Comparison of ENCODE assay signal across 21 mouse cellular contexts in genomic region chr10:78364106-78364505, GRCm38 (mm10). TPM values are rescaled to one million over a fixed set of nuclear protein-coding genes. Genes with fewer than 3 reads are reported as not detected.
A peak's percentile ranks its signal among the peaks of the same experiment; 100 is the strongest.
DNase-seq lines count a peak whose midpoint lies in the region; ATAC-seq and TF ChIP-seq lines count a peak whose summit lies in the region.
"Had no signal": no experiment of that assay in that cellular context is flagged by ENCODE, and none has a peak within 500 bp of the region (broad histone marks: within the 10 kb centered on the region; RNA-seq: fewer than 3 reads in every experiment).

No protein-coding gene starts in this region.

- H3K9ac ChIP-seq in lung, postnatal 0 days (replicated peaks; ENCODE audit: low read depth) = no peak overlapping the region
- H3K9ac ChIP-seq in intestine, postnatal 0 days (ENCODE audit: low read depth, low read length) = no peak overlapping the region
- H3K9ac ChIP-seq: embryonic facial prominence, embryonic 12.5 days; forebrain, embryonic 15.5 days; hindbrain, embryonic 15.5 days; limb, embryonic 13.5 days; neural tube, embryonic 13.5 days had no signal

- DNase-seq in lung, postnatal 0 days (ENCODE audit: low spot score) = peak; percentile 77
- DNase-seq in lung, adult 2 months = no peak
- DNase-seq in brain, adult 2 months (ENCODE audit: low read depth, low spot score) = peak; percentile 22
- no peak for DNase-seq in embryo, embryonic 9.5 days (ENCODE audit: extremely low spot score)
- no peak for DNase-seq in layer of hippocampus, postnatal 14 days (ENCODE audit: low spot score in 2 of 2)
- DNase-seq: adrenal gland, adult 2 months; cerebellum, adult 11 months; cerebellum, postnatal 25 days; right cerebral cortex, postnatal 14 days; thymus, postnatal 36 days had no signal

- WGBS in lung, postnatal 0 days = 32% methylated on average over 2 of the region's 2 CpGs
- WGBS in lung, adult 2 months = 27% methylated on average over 2 of the region's 2 CpGs
- WGBS in intestine, postnatal 0 days = 54% methylated on average over 2 of the region's 2 CpGs

- ATAC-seq in lung, postnatal 0 days = peak; percentile 25
- peak; percentile 96 for ATAC-seq in megakaryocyte, adult 5-6 weeks (ENCODE audit: poor library complexity, severe bottlenecking)
- ATAC-seq in intestine, postnatal 0 days = no peak
- ATAC-seq: forebrain, embryonic 15.5 days; intestine, embryonic 16.5 days had no signal

- H3K36me3 ChIP-seq in lung, postnatal 0 days (ENCODE audit: insufficient read depth, low read length) = no peaks in the 10 kb centered on the region
- no peaks in the 10 kb centered on the region; the same call in 1 of the 2 replicates for H3K36me3 ChIP-seq in intestine, postnatal 0 days (ENCODE audit: control insufficient read depth, insufficient read depth)
- H3K36me3 ChIP-seq: embryonic facial prominence, embryonic 12.5 days; forebrain, embryonic 15.5 days; hindbrain, embryonic 15.5 days; limb, embryonic 13.5 days; neural tube, embryonic 13.5 days had no signal

- H3K4me3 ChIP-seq in lung, postnatal 0 days (ENCODE audit: low read depth, low read length) = no peak overlapping the region
- H3K4me3 ChIP-seq in lung, adult 2 months (replicated peaks; ENCODE audit: extremely low read depth, low read depth, low read length) = no peak overlapping the region
- no peak overlapping the region for H3K4me3 ChIP-seq in intestine, postnatal 0 days (ENCODE audit: low read depth, low read length)
- H3K4me3 ChIP-seq: embryonic facial prominence, embryonic 12.5 days; forebrain, embryonic 15.5 days; heart, adult 2 months; hindbrain, embryonic 15.5 days; layer of hippocampus, adult 2 months; limb, embryonic 13.5 days; neural tube, embryonic 13.5 days had no signal

- no peak for TF ChIP-seq CTCF in lung, postnatal 0 days (IDR thresholded peaks at IDR 0.05)
- no peak for TF ChIP-seq CTCF in lung, adult 2 months (IDR thresholded peaks at IDR 0.05; ENCODE audit: insufficient read depth, low read length)
- no peak for TF ChIP-seq CTCF in intestine, postnatal 0 days (IDR thresholded peaks at IDR 0.05; ENCODE audit: low read depth)

- no peak for TF ChIP-seq EP300 in lung, postnatal 0 days (IDR thresholded peaks at IDR 0.05)

- no peaks in the 10 kb centered on the region for H3K27me3 ChIP-seq in lung, postnatal 0 days (replicated peaks; ENCODE audit: insufficient read depth, low read length)
- H3K27me3 ChIP-seq in intestine, postnatal 0 days (replicated peaks; ENCODE audit: control insufficient read depth, insufficient read depth, low read length) = peaks cover 19% of the 10 kb centered on the region
- H3K27me3 ChIP-seq: embryonic facial prominence, embryonic 12.5 days; forebrain, embryonic 15.5 days; hindbrain, embryonic 15.5 days; limb, embryonic 13.5 days; neural tube, embryonic 13.5 days had no signal

- TF ChIP-seq POLR2A in lung, adult 2 months (IDR thresholded peaks at IDR 0.05; ENCODE audit: borderline replicate concordance, extremely low read depth, low read depth, low read length) = no peak

- H3K27ac ChIP-seq in lung, postnatal 0 days (ENCODE audit: low read length) = no peak overlapping the region
- no peak overlapping the region for H3K27ac ChIP-seq in intestine, postnatal 0 days (ENCODE audit: low read depth, low read length)
- H3K27ac ChIP-seq: embryonic facial prominence, embryonic 12.5 days; forebrain, embryonic 15.5 days; heart, adult 2 months; hindbrain, embryonic 15.5 days; kidney, postnatal 0 days; layer of hippocampus, adult 2 months; limb, embryonic 13.5 days; neural tube, embryonic 13.5 days had no signal

- no peaks in the 10 kb centered on the region for H3K9me3 ChIP-seq in lung, postnatal 0 days (ENCODE audit: low read length)
- no peaks in the 10 kb centered on the region for H3K9me3 ChIP-seq in intestine, postnatal 0 days (ENCODE audit: control insufficient read depth)
- H3K9me3 ChIP-seq: embryonic facial prominence, embryonic 12.5 days; forebrain, embryonic 15.5 days; hindbrain, embryonic 15.5 days; limb, embryonic 13.5 days; neural tube, embryonic 13.5 days had no signal

- H3K4me2 ChIP-seq in lung, postnatal 0 days (replicated peaks; ENCODE audit: low read depth, low read length) = no peak overlapping the region
- H3K4me2 ChIP-seq in intestine, postnatal 0 days (replicated peaks; ENCODE audit: low read depth) = no peak overlapping the region
- H3K4me2 ChIP-seq: embryonic facial prominence, embryonic 12.5 days; forebrain, embryonic 15.5 days; hindbrain, embryonic 15.5 days; limb, embryonic 13.5 days; neural tube, embryonic 13.5 days had no signal

- peaks cover 6% of the 10 kb centered on the region; the same call in 1 of the 2 replicates for H3K4me1 ChIP-seq in lung, postnatal 0 days (ENCODE audit: insufficient read depth, low read depth, low read length)
- no peaks in the 10 kb centered on the region for H3K4me1 ChIP-seq in lung, adult 2 months (ENCODE audit: control insufficient read depth, insufficient read depth, low read length)
- peaks cover 6% of the 10 kb centered on the region; the same call in 1 of the 2 replicates for H3K4me1 ChIP-seq in intestine, postnatal 0 days (replicated peaks; ENCODE audit: control insufficient read depth, insufficient read depth, low read length)
- H3K4me1 ChIP-seq: embryonic facial prominence, embryonic 12.5 days; forebrain, embryonic 15.5 days; hindbrain, embryonic 15.5 days; neural tube, embryonic 13.5 days had no signal

RNA-seq across cellular contexts. Expression of gene Agpat3, which starts 11.8 kb away (rescaled TPM):
- 119 and 129 TPM in 2 replicates for polyA plus RNA-seq in lung, postnatal 0 days (2015; fragmentation: Nextera tagmentation; extraction: Ambion mirVana)
- 209 and 247 TPM in 2 replicates for polyA plus RNA-seq in lung, adult 2 months (2012; rRNA removed)
- 1.8 and 2.4 TPM in 2 replicates for total RNA-seq in megakaryocyte, adult 5-6 weeks (2015)
- 2.8 and 5.2 TPM in 2 replicates for total RNA-seq in megakaryocyte, adult 5-6 weeks (2017)
- polyA plus RNA-seq in intestine, postnatal 0 days (2015; fragmentation: Nextera tagmentation; extraction: Ambion mirVana) = 277 and 284 TPM in 2 replicates
- total RNA-seq in layer of hippocampus, postnatal 14 days (2021) = 100 to 1,000 TPM; 258 to 259 TPM

RNA-seq across cellular contexts. Expression of gene Rrp1, which starts 48.7 kb away (rescaled TPM):
- polyA plus RNA-seq in lung, postnatal 0 days (2015; fragmentation: Nextera tagmentation; extraction: Ambion mirVana) = 171 and 175 TPM in 2 replicates
- 57.4 and 82.5 TPM in 2 replicates for polyA plus RNA-seq in lung, adult 2 months (2012; rRNA removed)
- total RNA-seq in megakaryocyte, adult 5-6 weeks (2015) = 32.9 and 38.3 TPM in 2 replicates
- total RNA-seq in megakaryocyte, adult 5-6 weeks (2017) = 173 and 213 TPM in 2 replicates
- 141 and 148 TPM in 2 replicates for polyA plus RNA-seq in intestine, postnatal 0 days (2015; fragmentation: Nextera tagmentation; extraction: Ambion mirVana)
- 100 to 1,000 TPM; 337 to 342 TPM for total RNA-seq in layer of hippocampus, postnatal 14 days (2021)

Comparison
In these comparisons a context has a peak if more than half of its experiments do, and no peak if none do; other contexts are left out.
1. DNase-seq: peak in lung, postnatal 0 days (single experiment) and brain, adult 2 months (single experiment); none in lung, adult 2 months (single experiment), embryo, embryonic 9.5 days (single experiment) and layer of hippocampus, postnatal 14 days (0 of 2).